Mouse (Mus musculus): Measurements from ENCODE around the gene Vmn1r86.

DNA sequence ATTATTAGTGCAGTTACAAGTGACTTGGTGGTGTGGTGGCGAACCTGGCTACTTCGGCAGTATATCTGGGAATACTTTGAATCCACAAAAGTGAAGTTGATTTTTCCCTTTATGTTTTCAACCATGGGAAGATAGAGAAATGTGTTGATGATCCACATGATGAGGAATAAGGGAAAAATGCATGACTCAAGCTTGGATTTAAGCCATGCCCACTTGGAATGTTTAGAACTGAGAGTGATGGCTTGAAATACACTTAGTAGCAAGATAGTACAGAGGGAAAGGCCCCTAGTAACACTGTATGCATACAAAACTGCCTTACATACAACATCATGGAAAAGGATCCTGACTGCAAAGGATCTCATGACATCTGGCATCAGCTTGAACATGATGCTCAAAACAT lies 12.1 kb upstream of the Vmn1r86 start:
- no peak for TF ChIP-seq EP300 (optimal IDR thresholded peaks at IDR 0.05)
- no peak for TF ChIP-seq CTCF (IDR thresholded peaks at IDR 0.05; ENCODE audit: low read depth)

Data from stomach, postnatal 0 days (tissue).